Mouse (Mus musculus) embryonic fibroblast, embryonic 13.5 days (primary cell): ENCODE results near the gene Ffar4.

Experiments used
- CTCF ChIP-seq: IDR thresholded peaks from 2 replicates; pipeline ENCODE4 v1.5.1; 2011; ENCODE audit warnings: mild to moderate bottlenecking, control low read depth, low read length, moderate library complexity, borderline replicate concordance; ENCODE audit not compliant: insufficient read depth
- POLR2A ChIP-seq: IDR thresholded peaks from 2 replicates; pipeline ENCODE4 v1.6.1; 2011; ENCODE audit warnings: low read depth, mild to moderate bottlenecking, control low read depth, low read length, moderate library complexity

DNA sequence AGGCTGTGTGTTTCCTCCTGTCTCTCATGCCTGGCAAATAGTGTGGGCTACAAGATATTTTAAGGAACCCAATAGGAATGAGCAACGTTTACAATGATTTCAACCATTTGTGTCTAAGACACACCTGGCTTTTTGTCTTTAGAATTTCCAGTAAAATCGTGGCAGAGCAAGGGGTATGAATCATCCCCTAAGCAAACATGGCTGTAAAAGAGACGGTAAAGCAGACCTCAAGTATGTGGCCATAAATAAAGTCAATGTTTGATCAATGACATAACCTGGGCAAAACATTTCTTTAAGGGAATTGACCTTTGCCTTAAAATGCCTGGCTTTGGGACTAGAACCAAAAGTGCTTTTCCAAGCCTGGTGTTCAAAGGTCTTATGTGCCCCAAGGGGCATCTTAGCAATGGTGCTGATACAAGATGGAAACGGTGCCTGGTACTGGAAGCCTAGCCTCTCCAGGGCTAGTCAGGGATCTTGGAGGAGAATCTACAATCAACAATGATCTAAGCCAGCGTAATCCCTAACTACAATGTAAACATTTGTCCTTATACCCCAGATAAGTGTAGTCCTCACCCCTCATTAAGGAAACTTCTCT lies 13.8 kb upstream of the Ffar4 start:
- no peak for TF ChIP-seq POLR2A
- TF ChIP-seq CTCF = no peak
